Mouse (Mus musculus): ENCODE results near the gene Vmn2r22.
"Not testable (repeated sequence)": the region's sequence is repeated elsewhere in the genome, so short reads cannot be mapped to it uniquely, and the experiment has no call there.

Gene Vmn2r22

DNA sequence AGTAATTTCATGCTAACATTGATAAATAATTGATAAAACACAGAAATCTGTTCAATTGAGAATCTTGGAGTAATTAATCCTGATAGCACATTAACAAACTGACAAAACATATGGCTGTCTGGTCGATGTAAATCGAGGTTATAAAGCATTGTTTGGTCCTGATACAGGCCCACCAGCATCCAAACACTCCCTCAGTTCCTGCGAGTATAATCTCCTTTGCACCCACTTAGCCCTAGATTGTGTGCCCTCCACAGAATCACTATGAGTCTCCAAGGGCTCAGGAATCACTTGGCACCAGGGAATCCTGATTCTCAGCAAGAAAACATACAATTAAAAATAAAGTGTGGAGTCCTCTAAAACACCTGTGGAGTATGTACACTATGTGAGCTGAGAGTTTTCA is at the start of gene Vmn2r22:
Gene Vmn2r22 (minus strand): TSS at position 101 of the 400 bp plus-strand sequence.
- DNase-seq (ENCODE audit: low spot score in 2 of 2), result not testable (repeated sequence)

DNA sequence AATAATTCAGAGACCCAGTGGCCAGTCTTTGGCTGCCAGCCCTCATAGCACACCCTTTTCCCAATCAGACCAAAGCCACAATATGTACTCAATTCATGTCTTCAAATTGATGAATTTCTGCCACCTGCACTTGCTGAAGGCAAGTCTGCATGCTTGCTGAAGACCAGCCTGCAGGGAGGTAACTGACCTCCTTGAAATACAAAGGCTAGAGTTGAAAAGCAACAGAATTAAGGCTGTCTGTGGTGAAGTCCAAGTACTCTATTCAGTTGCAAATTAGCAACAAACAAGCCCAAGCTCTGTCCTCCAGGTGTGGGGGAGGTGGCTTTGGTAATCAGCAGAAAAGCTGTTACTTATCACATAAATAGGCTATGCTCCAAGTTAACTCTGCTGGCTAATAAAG is 46.7 kb upstream of the Vmn2r22 start:
- no peak for DNase-seq (ENCODE audit: low spot score in 2 of 2)

DNA sequence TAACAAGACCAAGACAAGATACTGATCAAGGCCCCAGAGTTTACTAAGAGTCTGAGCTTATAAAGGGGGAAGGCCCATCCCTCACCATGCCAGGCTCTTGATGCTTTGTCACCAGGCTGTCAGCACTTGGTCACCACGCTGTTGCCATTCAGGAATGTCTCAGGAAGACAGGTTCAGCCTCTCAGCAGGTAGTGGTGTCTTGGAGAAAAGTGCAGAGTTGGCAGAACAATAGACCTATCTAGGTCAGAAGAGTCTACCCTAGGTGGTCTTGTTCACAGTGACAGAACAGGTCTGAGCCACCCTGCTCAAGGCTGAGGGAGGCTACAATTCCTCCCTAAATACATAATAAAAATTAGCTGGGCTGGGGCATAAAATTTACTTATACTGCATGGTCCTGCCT is 46.1 kb upstream of the Vmn2r22 start:
- DNase-seq (ENCODE audit: low spot score in 2 of 2), result not testable (repeated sequence)

GRCm38 (mm10) chr6:123657040-123657439 is 6.5 kb upstream of the Vmn2r22 start:
- DNase-seq (ENCODE audit: low spot score in 2 of 2), result no peak

DNA sequence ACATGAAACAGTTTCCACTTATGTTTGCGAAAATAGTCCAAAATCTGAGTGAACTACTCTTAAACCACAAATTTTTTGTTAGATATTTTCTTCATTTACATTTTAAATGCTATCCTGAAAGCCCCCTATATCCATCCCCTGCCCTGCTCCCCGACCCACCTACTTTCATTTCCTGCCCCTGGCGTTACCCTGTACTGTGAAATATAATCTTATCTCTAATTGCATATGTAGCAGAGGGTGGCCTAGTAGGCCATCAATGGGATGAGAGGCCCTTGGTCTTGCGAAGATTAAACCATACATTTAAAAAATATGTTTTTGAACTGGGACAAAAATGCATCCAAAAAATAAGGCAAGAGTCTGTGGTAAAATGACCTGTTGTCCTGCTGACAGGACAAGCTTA is 11.1 kb downstream of the Vmn2r22 start:
- not testable (repeated sequence) for DNase-seq (ENCODE audit: low spot score in 2 of 2)

- DNase-seq (ENCODE audit: low spot score in 2 of 2), result not testable (repeated sequence)
These were observed 26.7 kb downstream of the Vmn2r22 start for GRCm38 (mm10) chr6:123623784-123624183.

GRCm38 (mm10) chr6:123588368-123588767 is 62.2 kb downstream of the Vmn2r22 start:
- not testable (repeated sequence) for DNase-seq (ENCODE audit: low spot score in 2 of 2)

GRCm38 (mm10) chr6:123587796-123588328 is 62.7 kb downstream of the Vmn2r22 start:
- not testable (repeated sequence) for DNase-seq (ENCODE audit: low spot score in 2 of 2)

DNA sequence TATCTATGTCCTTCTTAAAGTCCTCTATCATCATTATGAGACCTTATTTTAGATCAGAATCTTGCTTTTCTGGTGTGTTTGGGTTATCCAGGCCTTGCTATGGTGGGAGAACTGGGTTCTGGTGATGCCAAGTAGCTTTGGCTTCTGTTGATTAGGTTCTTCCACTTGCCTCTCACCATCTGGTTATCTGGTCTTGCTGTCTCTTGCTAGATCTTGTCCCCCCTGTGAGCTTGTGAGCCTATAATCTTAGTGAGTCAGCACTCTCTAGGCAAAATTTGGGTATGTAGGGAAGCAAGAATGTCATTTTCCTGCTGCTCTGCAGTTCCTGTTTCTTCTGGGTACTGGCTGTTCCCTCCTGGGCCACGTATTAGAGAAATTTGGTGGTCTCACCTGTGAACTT is 66.5 kb downstream of the Vmn2r22 start:
- DNase-seq (ENCODE audit: low spot score in 2 of 2), result not testable (repeated sequence)

- DNase-seq (ENCODE audit: low spot score in 2 of 2), result not testable (repeated sequence)
These were observed 75.8 kb downstream of the Vmn2r22 start for GRCm38 (mm10) chr6:123574698-123575097.
